Comparison of ENCODE assay signal across 8 mouse cellular contexts in genomic region chr12:112829244-112829864, GRCm38 (mm10). TPM values are rescaled to one million over a fixed set of nuclear protein-coding genes. Genes with fewer than 3 reads are reported as not detected.
DNase-seq lines count a peak whose midpoint lies in the region; ATAC-seq and TF ChIP-seq lines count a peak whose summit lies in the region.

TSS of gene Cdca4 (minus strand) at chr12:112829423.

- no peaks in the 10 kb centered on the region for H3K27me3 ChIP-seq in E14TG2a.4 (ENCODE audit: insufficient read depth, low read length)
- no peaks in the 10 kb centered on the region for H3K27me3 ChIP-seq in forebrain, embryonic 13.5 days
- H3K27me3 ChIP-seq in liver, postnatal 0 days (ENCODE audit: insufficient read depth, low read length), result no peaks in the 10 kb centered on the region
- H3K27me3 ChIP-seq in neural tube, embryonic 14.5 days (ENCODE audit: control insufficient read depth, insufficient read depth, low read length), result no peaks in the 10 kb centered on the region

- ATAC-seq in forebrain, embryonic 13.5 days, result peak; percentile 97
- peak; percentile 97 for ATAC-seq in liver, postnatal 0 days
- peak; percentile 97 for ATAC-seq in neural tube, embryonic 14.5 days (ENCODE audit: low read depth)

- H3K4me2 ChIP-seq in forebrain, embryonic 13.5 days, result peak within 1 kb of the TSS; percentile 73
- peak within 1 kb of the TSS; percentile 80 for H3K4me2 ChIP-seq in liver, postnatal 0 days (ENCODE audit: low read depth, low read length)
- peak within 1 kb of the TSS; percentile 92 for H3K4me2 ChIP-seq in neural tube, embryonic 14.5 days (ENCODE audit: low read depth, low read length)

- H3K4me1 ChIP-seq in E14TG2a.4 (replicated peaks; ENCODE audit: low read depth, low read length), result peaks cover 71% of the 10 kb centered on the region
- H3K4me1 ChIP-seq in forebrain, embryonic 13.5 days, result peaks cover 58% of the 10 kb centered on the region
- peaks cover 40% of the 10 kb centered on the region for H3K4me1 ChIP-seq in liver, postnatal 0 days (ENCODE audit: insufficient read depth)
- H3K4me1 ChIP-seq in neural tube, embryonic 14.5 days (ENCODE audit: control insufficient read depth, insufficient read depth, low read length), result peaks cover 26% of the 10 kb centered on the region

- no peak for TF ChIP-seq CTCF in E14TG2a.4 (conservative IDR thresholded peaks at IDR 0.05; ENCODE audit: low read length)
- peak; percentile 43 for TF ChIP-seq CTCF in liver, postnatal 0 days (IDR thresholded peaks at IDR 0.05; ENCODE audit: low read depth)

- peak within 1 kb of the TSS; percentile 93 for H3K27ac ChIP-seq in forebrain, embryonic 13.5 days
- H3K27ac ChIP-seq in liver, postnatal 0 days (ENCODE audit: low read depth), result peak within 1 kb of the TSS; percentile 93
- peak within 1 kb of the TSS; percentile 88 for H3K27ac ChIP-seq in neural tube, embryonic 14.5 days (ENCODE audit: low read depth, low read length)

- H3K36me3 ChIP-seq in E14TG2a.4 (ENCODE audit: insufficient read depth, low read length), result peaks cover 53% of the 10 kb centered on the region
- peaks cover 50% of the 10 kb centered on the region for H3K36me3 ChIP-seq in forebrain, embryonic 13.5 days (ENCODE audit: poor library complexity, severe bottlenecking)
- peaks cover 24% of the 10 kb centered on the region for H3K36me3 ChIP-seq in liver, postnatal 0 days (replicated peaks; ENCODE audit: insufficient read depth, low read length)
- 0 out of 2 replicates have a peak, but pooled peaks cover 3% of the 10 kb centered on the region for H3K36me3 ChIP-seq in neural tube, embryonic 14.5 days (ENCODE audit: control insufficient read depth, insufficient read depth, low read length)

- TF ChIP-seq EP300 in liver, postnatal 0 days (IDR thresholded peaks at IDR 0.05; ENCODE audit: low read depth), result no peak

- whole genome bisulfite sequencing in forebrain, embryonic 13.5 days, result under 1% methylated on average over 63 of the region's 72 CpGs
- WGBS in large intestine, adult 2 months, result 2% methylated on average over 70 of the region's 72 CpGs
- under 1% methylated on average over 65 of the region's 72 CpGs for WGBS in liver, postnatal 0 days (ENCODE audit: insufficient replicate concordance)
- under 1% methylated on average over 66 of the region's 72 CpGs for WGBS in neural tube, embryonic 14.5 days

- H3K4me3 ChIP-seq in E14TG2a.4 (replicated peaks; ENCODE audit: low read length), result peak within 1 kb of the TSS; percentile 97
- H3K4me3 ChIP-seq in forebrain, embryonic 13.5 days, result peak within 1 kb of the TSS; percentile 99
- peak within 1 kb of the TSS; percentile 86 for H3K4me3 ChIP-seq in liver, postnatal 0 days (ENCODE audit: low read depth, low read length)
- peak within 1 kb of the TSS; percentile 87 for H3K4me3 ChIP-seq in neural tube, embryonic 14.5 days (ENCODE audit: low read depth, low read length)

- intact Hi-C loops in heart, postnatal 10 days (cut with DNase I), result loop anchor here (2.0 kb wide), 1 partner anchor 19 kb away; no protein-coding TSS in a partner anchor

- H3K9me3 ChIP-seq in E14TG2a.4 (ENCODE audit: low read length), result no peaks in the 10 kb centered on the region
- H3K9me3 ChIP-seq in forebrain, embryonic 13.5 days (replicated peaks), result no peaks in the 10 kb centered on the region
- no peaks in the 10 kb centered on the region for H3K9me3 ChIP-seq in liver, postnatal 0 days (ENCODE audit: low read length)
- no peaks in the 10 kb centered on the region for H3K9me3 ChIP-seq in neural tube, embryonic 14.5 days (ENCODE audit: control insufficient read depth, low read length)

- DNase-seq in c-Kit-positive CD71-positive TER-119-positive erythroid progenitor cells, embryonic 14.5 days (ENCODE audit: low spot score), result peak; percentile 98
- DNase-seq in heart, postnatal 10 days, result peak; percentile 98
- peak; percentile 64 for DNase-seq in large intestine, adult 2 months (ENCODE audit: low read depth, low spot score)
- peak; percentile 100 for DNase-seq in liver, postnatal 0 days
- DNase-seq in testis, postnatal 10 days (ENCODE audit: low spot score), result peak; percentile 100

- H3K9ac ChIP-seq in forebrain, embryonic 13.5 days, result peak within 1 kb of the TSS; percentile 97
- peak within 1 kb of the TSS; percentile 95 for H3K9ac ChIP-seq in liver, postnatal 0 days (replicated peaks)
- H3K9ac ChIP-seq in neural tube, embryonic 14.5 days (replicated peaks; ENCODE audit: low read depth, low read length), result peak within 1 kb of the TSS; percentile 90

RNA-seq across cellular contexts. Expression of gene Cdca4, which starts in this region (rescaled TPM):
- polyA plus RNA-seq in forebrain, embryonic 13.5 days (2015; fragmentation: Nextera tagmentation; extraction: Ambion mirVana), result 123 and 134 TPM in 2 replicates
- total RNA-seq in heart, postnatal 10 days (2021), result 10 to 100 TPM; 13.7 to 16.6 TPM
- 25.2 and 26.2 TPM in 2 replicates for polyA plus RNA-seq in large intestine, adult 2 months (2012; rRNA removed)
- polyA plus RNA-seq in liver, postnatal 0 days (2015; fragmentation: Nextera tagmentation; extraction: Ambion mirVana), result 29.8 and 30.4 TPM in 2 replicates
- 33.6 and 37.5 TPM in 2 replicates for polyA plus RNA-seq in neural tube, embryonic 14.5 days (2014; fragmentation: Nextera tagmentation; extraction: Ambion mirVana)

Comparison
In these comparisons a context has a peak if more than half of its experiments do, and no peak if none do; other contexts are left out.
1. Peak in every context shown above with its lines: DNase-seq, ATAC-seq, H3K4me3 ChIP-seq and H3K27ac ChIP-seq.